11 mouse cellular contexts compared by ENCODE assay signal in the genomic region with DNA sequence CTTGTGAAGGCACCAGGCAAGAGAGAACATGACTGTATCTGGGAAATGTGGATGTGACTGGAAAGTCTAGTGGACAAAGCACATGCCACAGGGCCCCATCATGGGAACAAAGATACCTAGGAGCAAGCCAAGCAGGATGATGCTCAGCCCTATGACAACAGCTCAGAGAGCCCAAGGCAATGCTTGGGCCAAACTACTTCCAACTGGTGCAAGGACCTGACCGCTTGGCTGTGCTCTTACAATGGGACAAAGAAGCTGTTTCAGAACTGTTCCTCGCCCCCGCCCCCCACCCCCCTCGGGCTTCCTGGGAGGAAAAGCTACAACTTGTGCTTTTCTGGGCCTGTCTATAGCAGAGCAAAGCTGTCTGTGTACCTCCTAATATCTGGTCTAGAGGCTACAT. TPM values are rescaled to one million over a fixed set of nuclear protein-coding genes. Genes with fewer than 3 reads are reported as not detected.
DNase-seq lines count a peak whose midpoint lies in the region; ATAC-seq and TF ChIP-seq lines count a peak whose summit lies in the region.
"Had no signal": no experiment of that assay in that cellular context is flagged by ENCODE, and none has a peak within 500 bp of the region (broad histone marks: within the 10 kb centered on the region; RNA-seq: fewer than 3 reads in every experiment).

No protein-coding gene starts in this region.

- no peak overlapping the region for H3K27ac ChIP-seq in forebrain, postnatal 0 days (ENCODE audit: low read depth, low read length)
- no peak overlapping the region for H3K27ac ChIP-seq in forebrain, embryonic 11.5 days (ENCODE audit: low read depth, low read length)
- peak overlapping the region; percentile 48; the same call in 1 of the 2 replicates for H3K27ac ChIP-seq in left cerebral cortex, adult 2 months
- peak overlapping the region; percentile 60; the same call in 1 of the 2 replicates for H3K27ac ChIP-seq in cortical plate, adult 2 months (ENCODE audit: insufficient read depth, low read length)
- peak overlapping the region; percentile 64; the same call in 1 of the 2 replicates for H3K27ac ChIP-seq in limb, embryonic 12.5 days

- H3K4me3 ChIP-seq in forebrain, postnatal 0 days (ENCODE audit: low read depth, low read length): no peak overlapping the region
- H3K4me3 ChIP-seq in forebrain, embryonic 11.5 days (ENCODE audit: low read depth, low read length): no peak overlapping the region
- H3K4me3 ChIP-seq in left cerebral cortex, adult 2 months: no peak overlapping the region
- no peak overlapping the region for H3K4me3 ChIP-seq in cortical plate, adult 2 months (ENCODE audit: insufficient read depth, low read length)
- H3K4me3 ChIP-seq in limb, embryonic 12.5 days (replicated peaks): no peak overlapping the region

- intact Hi-C loops in left cerebral cortex, adult 2 months (cut with DNase I): no loop called here
- intact Hi-C loops in left cerebral cortex, postnatal 4 days (cut with DNase I): no loop called here

- WGBS in forebrain, postnatal 0 days: 45% methylated on average over 4 of the region's 4 CpGs
- 72% methylated on average over 4 of the region's 4 CpGs for WGBS in forebrain, embryonic 11.5 days
- 83% methylated on average over 4 of the region's 4 CpGs for WGBS in limb, embryonic 12.5 days

- no peaks in the 10 kb centered on the region for H3K36me3 ChIP-seq in forebrain, postnatal 0 days (ENCODE audit: insufficient read depth)
- H3K36me3 ChIP-seq in forebrain, embryonic 11.5 days (ENCODE audit: control insufficient read depth, insufficient read depth, low read length): no peaks in the 10 kb centered on the region; the same call in 1 of the 2 replicates
- H3K36me3 ChIP-seq in limb, embryonic 12.5 days: peaks cover 43% of the 10 kb centered on the region

- no peaks in the 10 kb centered on the region for H3K9me3 ChIP-seq in forebrain, postnatal 0 days (ENCODE audit: low read length)
- no peaks in the 10 kb centered on the region for H3K9me3 ChIP-seq in forebrain, embryonic 11.5 days (ENCODE audit: control insufficient read depth, low read length)
- H3K9me3 ChIP-seq in limb, embryonic 12.5 days: no peaks in the 10 kb centered on the region

- TF ChIP-seq CTCF in forebrain, postnatal 0 days (IDR thresholded peaks at IDR 0.05; ENCODE audit: low read depth): no peak
- no peak; the same call in 1 of the 2 replicates for TF ChIP-seq CTCF in left cerebral cortex, adult 2 months (IDR thresholded peaks at IDR 0.05)
- TF ChIP-seq CTCF in cortical plate, adult 2 months (IDR thresholded peaks at IDR 0.05; ENCODE audit: extremely low read depth, insufficient read depth, low read length): no peak

- H3K4me1 ChIP-seq in forebrain, postnatal 0 days (ENCODE audit: insufficient read depth): 0 out of 2 replicates have a peak, but pooled peaks cover 3% of the 10 kb centered on the region
- H3K4me1 ChIP-seq in forebrain, embryonic 11.5 days (replicated peaks; ENCODE audit: control insufficient read depth, insufficient read depth, low read length): 0 out of 2 replicates have a peak, but pooled peaks cover 2% of the 10 kb centered on the region
- peaks cover 28% of the 10 kb centered on the region for H3K4me1 ChIP-seq in cortical plate, adult 2 months (ENCODE audit: control insufficient read depth, insufficient read depth, low read length)
- H3K4me1 ChIP-seq in limb, embryonic 12.5 days (replicated peaks): peaks cover 61% of the 10 kb centered on the region

- no peak overlapping the region for H3K9ac ChIP-seq in forebrain, postnatal 0 days
- H3K9ac ChIP-seq in forebrain, embryonic 11.5 days (ENCODE audit: low read length): no peak overlapping the region
- no peak overlapping the region for H3K9ac ChIP-seq in limb, embryonic 12.5 days (replicated peaks)

- H3K27me3 ChIP-seq in forebrain, postnatal 0 days (ENCODE audit: insufficient read depth, low read length): no peaks in the 10 kb centered on the region
- no peaks in the 10 kb centered on the region for H3K27me3 ChIP-seq in forebrain, embryonic 11.5 days (ENCODE audit: control insufficient read depth, insufficient read depth, low read length)
- no peaks in the 10 kb centered on the region for H3K27me3 ChIP-seq in limb, embryonic 12.5 days

- TF ChIP-seq POLR2A in cortical plate, adult 2 months (IDR thresholded peaks at IDR 0.05; ENCODE audit: extremely low read depth, insufficient read depth, low read length): no peak

- no peak overlapping the region for H3K4me2 ChIP-seq in forebrain, postnatal 0 days (ENCODE audit: low read depth)
- no peak overlapping the region for H3K4me2 ChIP-seq in forebrain, embryonic 11.5 days (ENCODE audit: low read depth, low read length, severe bottlenecking)
- no peak overlapping the region for H3K4me2 ChIP-seq in limb, embryonic 12.5 days

- peak; percentile 55 for ATAC-seq in forebrain, postnatal 0 days
- no peak for ATAC-seq in forebrain, embryonic 11.5 days (replicated peaks; ENCODE audit: low FRiP score)
- no peak for ATAC-seq in limb, embryonic 12.5 days (ENCODE audit: insufficient number of reproducible peaks, insufficient read depth, low FRiP score, low TSS enrichment, low read depth)
- ATAC-seq: forebrain, embryonic 14.5 days had no signal

- no peak for DNase-seq in forebrain, postnatal 0 days
- DNase-seq in forebrain, embryonic 11.5 days (ENCODE audit: low spot score): no peak
- DNase-seq in left cerebral cortex, adult 2 months (ENCODE audit: extremely low spot score in 1 of 2, low spot score in 2 of 2): no peak
- DNase-seq in left cerebral cortex, postnatal 4 days: no peak
- no peak for DNase-seq in cerebellum, adult 9-10 months
- DNase-seq in spleen, postnatal 14 days (ENCODE audit: low spot score in 2 of 2): no peak
- DNase-seq: cerebellum, adult 9-11 months; kidney, postnatal 14 days had no signal

RNA-seq across cellular contexts. Expression of a gene that starts 23.5 kb away (rescaled TPM):
- 45.1 and 71.2 TPM in 2 replicates for total RNA-seq in forebrain, postnatal 0 days (2014; rRNA removed)
- polyA plus RNA-seq in forebrain, postnatal 0 days (2015; fragmentation: Nextera tagmentation; extraction: Ambion mirVana): 96.0 and 103 TPM in 2 replicates
- 182 and 199 TPM in 2 replicates for polyA plus RNA-seq in forebrain, embryonic 11.5 days (2014; fragmentation: Nextera tagmentation; extraction: Ambion mirVana)
- 100 to 1,000 TPM; 196 to 199 TPM for total RNA-seq in left cerebral cortex, adult 2 months (2021)
- 100 to 1,000 TPM; 129 to 134 TPM for total RNA-seq in left cerebral cortex, postnatal 4 days (2021)
- polyA plus RNA-seq in cortical plate, adult 2 months (2012; rRNA removed): 170 and 178 TPM in 2 replicates
- polyA plus RNA-seq in limb, embryonic 12.5 days (2016; fragmentation: Nextera tagmentation; extraction: Ambion mirVana): 269 and 283 TPM in 2 replicates

RNA-seq across cellular contexts. Expression of a gene that starts 43.0 kb away (rescaled TPM):
- 360 and 399 TPM in 2 replicates for total RNA-seq in forebrain, postnatal 0 days (2014; rRNA removed)
- polyA plus RNA-seq in forebrain, postnatal 0 days (2015; fragmentation: Nextera tagmentation; extraction: Ambion mirVana): 318 and 368 TPM in 2 replicates
- 341 and 343 TPM in 2 replicates for polyA plus RNA-seq in forebrain, embryonic 11.5 days (2014; fragmentation: Nextera tagmentation; extraction: Ambion mirVana)
- 100 to 1,000 TPM; 179 to 192 TPM for total RNA-seq in left cerebral cortex, adult 2 months (2021)
- total RNA-seq in left cerebral cortex, postnatal 4 days (2021): 100 to 1,000 TPM; 212 to 213 TPM
- polyA plus RNA-seq in cortical plate, adult 2 months (2012; rRNA removed): 307 and 320 TPM in 2 replicates
- 438 and 440 TPM in 2 replicates for polyA plus RNA-seq in limb, embryonic 12.5 days (2016; fragmentation: Nextera tagmentation; extraction: Ambion mirVana)

RNA-seq across cellular contexts. Expression of a gene that starts 43.2 kb away (rescaled TPM):
- 3.6 and 8.9 TPM in 2 replicates for total RNA-seq in forebrain, postnatal 0 days (2014; rRNA removed)
- 18.8 and 18.9 TPM in 2 replicates for polyA plus RNA-seq in forebrain, postnatal 0 days (2015; fragmentation: Nextera tagmentation; extraction: Ambion mirVana)
- polyA plus RNA-seq in forebrain, embryonic 11.5 days (2014; fragmentation: Nextera tagmentation; extraction: Ambion mirVana): 5.9 and 6.4 TPM in 2 replicates
- total RNA-seq in left cerebral cortex, adult 2 months (2021): 1 to 10 TPM; 1.8 to 2.3 TPM
- 10 to 100 TPM; 12.9 to 14.7 TPM for total RNA-seq in left cerebral cortex, postnatal 4 days (2021)
- 2.2 and 2.8 TPM in 2 replicates for polyA plus RNA-seq in cortical plate, adult 2 months (2012; rRNA removed)
- polyA plus RNA-seq in limb, embryonic 12.5 days (2016; fragmentation: Nextera tagmentation; extraction: Ambion mirVana): 10.9 and 11.9 TPM in 2 replicates

RNA-seq across cellular contexts. Expression of a gene that starts 57.4 kb away (rescaled TPM):
- not detected in 2 replicates for total RNA-seq in forebrain, postnatal 0 days (2014; rRNA removed)
- polyA plus RNA-seq in forebrain, postnatal 0 days (2015; fragmentation: Nextera tagmentation; extraction: Ambion mirVana): 0.09 and 0.27 TPM in 2 replicates
- polyA plus RNA-seq in forebrain, embryonic 11.5 days (2014; fragmentation: Nextera tagmentation; extraction: Ambion mirVana): 0.60 and 0.69 TPM in 2 replicates
- 1 to 10 TPM; 1.5 to 2.0 TPM for total RNA-seq in left cerebral cortex, adult 2 months (2021)
- total RNA-seq in left cerebral cortex, postnatal 4 days (2021): under 1 TPM; 0.18 to 0.52 TPM
- 1.2 and 1.8 TPM in 2 replicates for polyA plus RNA-seq in cortical plate, adult 2 months (2012; rRNA removed)
- 0.26 and 0.29 TPM in 2 replicates for polyA plus RNA-seq in limb, embryonic 12.5 days (2016; fragmentation: Nextera tagmentation; extraction: Ambion mirVana)

Comparison
In these comparisons a context has a peak if more than half of its experiments do, and no peak if none do; other contexts are left out.
1. H3K27ac ChIP-seq: peak in left cerebral cortex, adult 2 months (single experiment), cortical plate, adult 2 months (single experiment) and limb, embryonic 12.5 days (single experiment); none in forebrain, postnatal 0 days (single experiment) and forebrain, embryonic 11.5 days (single experiment).